Mouse (Mus musculus) olfactory bulb, adult 2 months (tissue): ENCODE data around the gene Cmtm1.

Experiments
- CTCF ChIP-seq: fragments of 200-500 bp; IDR thresholded peaks from 2 replicates; pipeline ENCODE4 v1.5.1; 2012; ENCODE audit warnings: low read depth, mild to moderate bottlenecking, low read length, moderate library complexity; ENCODE audit not compliant: insufficient read depth
- POLR2A ChIP-seq: fragments of 200-500 bp; IDR thresholded peaks from 2 replicates; pipeline ENCODE4 v1.6.1; 2012; ENCODE audit warnings: mild to moderate bottlenecking, low read depth, low read length, moderate library complexity; ENCODE audit not compliant: insufficient read depth

DNA sequence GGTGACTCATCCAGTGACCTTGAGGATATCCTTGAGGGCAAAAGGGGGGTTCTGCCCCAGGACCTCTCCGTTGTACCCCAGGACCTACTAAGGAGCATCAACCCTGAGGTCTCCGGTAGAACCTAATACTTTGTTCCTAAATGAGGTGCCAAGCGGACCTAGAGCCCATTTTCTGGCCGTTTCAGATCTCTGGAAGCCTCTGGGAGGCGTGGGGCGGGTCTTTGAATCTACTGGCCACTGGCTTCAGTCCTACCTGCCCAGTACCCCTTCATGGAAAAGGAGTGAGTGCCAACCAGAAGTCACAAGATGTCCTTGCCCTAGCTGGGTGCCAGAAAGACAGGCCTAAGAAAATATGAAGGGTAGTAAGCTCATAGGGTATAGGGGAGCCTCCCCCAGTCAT lies 31.7 kb upstream of the Cmtm1 start:
- no peak for TF ChIP-seq CTCF
- no peak for TF ChIP-seq POLR2A
